Mouse (Mus musculus): ENCODE results near the gene Vmn2r21. TPM values are rescaled to one million over a fixed set of nuclear protein-coding genes. Genes with fewer than 3 reads are reported as not detected.
"Not testable (repeated sequence)": the region's sequence is repeated elsewhere in the genome, so short reads cannot be mapped to it uniquely, and the experiment has no call there.

Gene Vmn2r21
- not detected in 2 replicates for polyA plus RNA-seq (2015; fragmentation: Nextera tagmentation; extraction: Ambion mirVana)

- DNase-seq (ENCODE audit: low spot score), result not testable (repeated sequence)
Observed at GRCm38 (mm10) chr6:123533306-123533705, at the start of gene Vmn2r21. TSS of gene Vmn2r21 (minus strand) at chr6:123533406.

- DNase-seq (ENCODE audit: low spot score), result not testable (repeated sequence)
Observed at GRCm38 (mm10) chr6:123574698-123575097, 41.5 kb upstream of the Vmn2r21 start.

- not testable (repeated sequence) for DNase-seq (ENCODE audit: low spot score)
Observed at GRCm38 (mm10) chr6:123539755-123540154, 6.5 kb upstream of the Vmn2r21 start.

- not testable (repeated sequence) for DNase-seq (ENCODE audit: low spot score)
Observed at GRCm38 (mm10) chr6:123522263-123523011, 10.8 kb downstream of the Vmn2r21 start.

GRCm38 (mm10) chr6:123473045-123473444 is 60.2 kb downstream of the Vmn2r21 start:
- not testable (repeated sequence) for DNase-seq (ENCODE audit: low spot score)

- not testable (repeated sequence) for DNase-seq (ENCODE audit: low spot score)
Observed at GRCm38 (mm10) chr6:123472458-123472987, 60.7 kb downstream of the Vmn2r21 start.

GRCm38 (mm10) chr6:123468651-123469050 is 64.6 kb downstream of the Vmn2r21 start:
- DNase-seq (ENCODE audit: low spot score), result not testable (repeated sequence)

Other genes with a start within 250 kb of the Vmn2r21 start
- 0.43 and 0.49 TPM in 2 replicates for gene Clec4e, start 243.5 kb downstream of the Vmn2r21 start, polyA plus RNA-seq (2015; fragmentation: Nextera tagmentation; extraction: Ambion mirVana)
- not detected in 2 replicates for gene Vmn2r19, start 225.1 kb downstream of the Vmn2r21 start, polyA plus RNA-seq (2015; fragmentation: Nextera tagmentation; extraction: Ambion mirVana)
- not detected in 2 replicates for gene Vmn2r20, start 115.3 kb downstream of the Vmn2r21 start, polyA plus RNA-seq (2015; fragmentation: Nextera tagmentation; extraction: Ambion mirVana)
- not detected in 2 replicates for gene Vmn2r22, start 117.3 kb upstream of the Vmn2r21 start, polyA plus RNA-seq (2015; fragmentation: Nextera tagmentation; extraction: Ambion mirVana)
- gene Vmn2r23, start 169.3 kb upstream of the Vmn2r21 start, polyA plus RNA-seq (2015; fragmentation: Nextera tagmentation; extraction: Ambion mirVana), result not detected in 2 replicates
- gene Vmn2r24, start 245.5 kb upstream of the Vmn2r21 start, polyA plus RNA-seq (2015; fragmentation: Nextera tagmentation; extraction: Ambion mirVana), result not detected in 2 replicates

Data from thymus, postnatal 0 days (tissue).